Mouse (Mus musculus) heart, adult 2 months (tissue): ENCODE results near the gene Acd.

Experiments used
- CTCF ChIP-seq: fragments of 200-600 bp; IDR thresholded peaks from 2 replicates; pipeline ENCODE4 v1.8.1; 2022; ENCODE audit warnings: antibody characterized with exemption, mild to moderate bottlenecking, moderate library complexity
- EP300 ChIP-seq: fragments of 200-500 bp; IDR thresholded peaks from 2 replicates; pipeline ENCODE4 v1.6.1; 2011; ENCODE audit warnings: low read depth, low read length, control low read depth; ENCODE audit not compliant: insufficient read depth
- POLR2A ChIP-seq: fragments of 200-500 bp; IDR thresholded peaks from 2 replicates; pipeline ENCODE4 v1.6.1; 2011; ENCODE audit warnings: mild to moderate bottlenecking, low read depth, low read length, control low read depth; ENCODE audit not compliant: insufficient read depth

- TF ChIP-seq CTCF (no peak), POLR2A (no peak), EP300 (no peak)
These were observed 15.6 kb downstream of the Acd start for GRCm38 (mm10) chr8:105685325-105685724.
